Mouse (Mus musculus) midbrain, embryonic 11.5 days (tissue): ENCODE measurements at regions not wholly inside any gene's neighbourhood (a gene's known extent, or its start where the extent isn't known, plus 50 kb on each side); places are given as distances from the start of the nearest gene placed in this dataset.

Source experiments
- ATAC-seq: fragments of 200-750 bp; cut with Nextera tagmentation; 2 replicates; pipeline ENCODE4 v1.8.0; 2017; ENCODE audit warnings: moderate TSS enrichment, moderate library complexity; ENCODE audit not compliant: low FRiP score
- DNase-seq: peaks from one replicate; pipeline ENCODE4 v3.0.0; 2015; ENCODE audit warnings: low spot score; ENCODE audit errors: missing footprints
- H3K27ac ChIP-seq: fragments of 300-500 bp; sonication (generic); 2 replicates; pipeline ENCODE4 v1.5.1; 2014; ENCODE audit warnings: low read depth, low read length
- H3K27me3 ChIP-seq: fragments of 300-500 bp; sonication (generic); 2 replicates; pipeline ENCODE4 v1.6.1; 2014; ENCODE audit warnings: mild to moderate bottlenecking, low read length, moderate library complexity, mixed read lengths; ENCODE audit not compliant: control insufficient read depth, insufficient read depth
- H3K36me3 ChIP-seq: fragments of 300-500 bp; sonication (generic); 2 replicates; pipeline ENCODE4 v1.6.1; 2014; ENCODE audit warnings: mild to moderate bottlenecking, low read length, moderate library complexity, mixed read lengths; ENCODE audit not compliant: control insufficient read depth, insufficient read depth
- H3K4me1 ChIP-seq: fragments of 300-500 bp; sonication (generic); 2 replicates; pipeline ENCODE4 v1.6.1; 2014; ENCODE audit warnings: low read length; ENCODE audit not compliant: control insufficient read depth, insufficient read depth
- H3K4me2 ChIP-seq: fragments of 300-500 bp; sonication (generic); 2 replicates; pipeline ENCODE4 v1.6.1; 2014; ENCODE audit warnings: mild to moderate bottlenecking, moderate library complexity
- H3K4me3 ChIP-seq: fragments of 300-500 bp; sonication (generic); 2 replicates; pipeline ENCODE4 v1.5.1; 2014; ENCODE audit warnings: low read depth, low read length
- H3K9ac ChIP-seq: fragments of 300-500 bp; sonication (generic); 2 replicates; pipeline ENCODE4 v1.6.1; 2014; ENCODE audit warnings: low read length
- H3K9me3 ChIP-seq: fragments of 300-500 bp; sonication (generic); 2 replicates; pipeline ENCODE4 v1.6.1; 2016; ENCODE audit warnings: low read length; ENCODE audit not compliant: control insufficient read depth
- WGBS: fragments of 180-500 bp; shearing (Covaris S2); extraction: QIAGEN DNeasy Blood & Tissue Kit; methylation state at CpG from one replicate; pipeline ENCODE4 v1.1.7; 2014; 5-methylcytosine and 5-hydroxymethylcytosine counted together

GRCm38 (mm10) chr1:49082555-49082954 lies 1817.9 kb upstream of the Tmeff2 start:
- no peaks in the 10 kb centered on the region for H3K9me3 ChIP-seq
- 84% methylated on average over 2 of the region's 2 CpGs for WGBS
- H3K9ac ChIP-seq: no peak overlapping the region
- no peak overlapping the region for H3K27ac ChIP-seq
- ATAC-seq (no peak), DNase-seq (peak; percentile 51)
- H3K4me3 ChIP-seq: no peak overlapping the region
- H3K4me1 ChIP-seq: no peaks in the 10 kb centered on the region
- no peaks in the 10 kb centered on the region for H3K36me3 ChIP-seq
- no peaks in the 10 kb centered on the region for H3K27me3 ChIP-seq
- no peak overlapping the region for H3K4me2 ChIP-seq

GRCm38 (mm10) chr1:49099573-49099972 lies 1800.9 kb upstream of the Tmeff2 start:
- no peak overlapping the region for H3K4me2 ChIP-seq
- no peak for ATAC-seq
- 72% methylated on average over 2 of the region's 2 CpGs for WGBS

GRCm38 (mm10) chr1:49109090-49109489 lies 1791.4 kb upstream of the Tmeff2 start:
- 59% methylated on average over 2 of the region's 2 CpGs for WGBS

More at GRCm38 (mm10) chr1:49099573-49099972, 1800.9 kb upstream of the Tmeff2 start:
- Histone ChIP-seq H3K27ac (no peak overlapping the region), H3K4me1 (no peaks in the 10 kb centered on the region), H3K36me3 (no peaks in the 10 kb centered on the region), H3K27me3 (no peaks in the 10 kb centered on the region), H3K4me3 (no peak overlapping the region), H3K9me3 (no peaks in the 10 kb centered on the region), H3K9ac (no peak overlapping the region)
- DNase-seq: no peak

GRCm38 (mm10) chr1:49109511-49109910 lies 1790.9 kb upstream of the Tmeff2 start:
- Histone ChIP-seq H3K9me3 (no peaks in the 10 kb centered on the region), H3K27me3 (no peaks in the 10 kb centered on the region), H3K36me3 (no peaks in the 10 kb centered on the region), H3K4me2 (no peak overlapping the region), H3K4me3 (no peak overlapping the region), H3K27ac (no peak overlapping the region), H3K9ac (no peak overlapping the region), H3K4me1 (no peaks in the 10 kb centered on the region)
- WGBS: 81% methylated on average over 1 of the region's 1 CpGs
- DNase-seq (no peak), ATAC-seq (no peak)

More at GRCm38 (mm10) chr1:49109090-49109489, 1791.4 kb upstream of the Tmeff2 start:
- H3K4me1 ChIP-seq: no peaks in the 10 kb centered on the region
- no peak overlapping the region for H3K27ac ChIP-seq
- no peaks in the 10 kb centered on the region for H3K27me3 ChIP-seq
- DNase-seq: no peak
- H3K36me3 ChIP-seq: no peaks in the 10 kb centered on the region
- no peak overlapping the region for H3K4me3 ChIP-seq
- no peak overlapping the region for H3K4me2 ChIP-seq
- H3K9ac ChIP-seq: no peak overlapping the region
- no peaks in the 10 kb centered on the region for H3K9me3 ChIP-seq
- no peak for ATAC-seq
